Mouse (Mus musculus): ENCODE data around the gene Lrrc55. TPM values are rescaled to one million over a fixed set of nuclear protein-coding genes. Genes with fewer than 3 reads are reported as not detected.

Lrrc55 gene
- polyA plus RNA-seq, 1 experiment from 2014 or later = 9.6 TPM

GRCm38 (mm10) chr2:85123869-85124535, 73.0 kb downstream of the Lrrc55 start:
- H3K9me3 ChIP-seq (replicated peaks) = peaks cover 5% of the 10 kb centered on the region; the same call in 1 of the 2 replicates
- no peak overlapping the region for H3K4me2 ChIP-seq
- H3K9ac ChIP-seq (replicated peaks) = no peak overlapping the region
- peak; percentile 96 for ATAC-seq (ENCODE audit: low FRiP score)
- no peak overlapping the region for H3K27ac ChIP-seq (replicated peaks)
- no peaks in the 10 kb centered on the region for H3K27me3 ChIP-seq (replicated peaks)
- H3K4me1 ChIP-seq = 0 out of 2 replicates have a peak, but pooled peaks cover 2% of the 10 kb centered on the region
- no peak overlapping the region for H3K4me3 ChIP-seq (replicated peaks)
- no peaks in the 10 kb centered on the region for H3K36me3 ChIP-seq
- WGBS = 36% methylated on average over 1 of the region's 1 CpGs

GRCm38 (mm10) chr2:85123187-85123868, 73.7 kb downstream of the Lrrc55 start:
- Histone ChIP-seq H3K4me1 (0 out of 2 replicates have a peak, but pooled peaks cover 2% of the 10 kb centered on the region), H3K27ac (replicated peaks) (no peak overlapping the region), H3K4me2 (no peak overlapping the region), H3K9ac (replicated peaks) (no peak overlapping the region), H3K9me3 (replicated peaks) (peaks cover 5% of the 10 kb centered on the region; the same call in 1 of the 2 replicates), H3K4me3 (replicated peaks) (no peak overlapping the region), H3K36me3 (no peaks in the 10 kb centered on the region), H3K27me3 (replicated peaks) (no peaks in the 10 kb centered on the region)
- WGBS = 30% methylated on average over 5 of the region's 5 CpGs
- peak; percentile 92 for ATAC-seq (ENCODE audit: low FRiP score)

Other genes with a start within 250 kb of the Lrrc55 start
- 0.22 and 0.69 TPM in 2 replicates for gene Prg2, start 216.7 kb downstream of the Lrrc55 start, polyA plus RNA-seq (2015; fragmentation: Nextera tagmentation; extraction: Ambion mirVana)
- gene Prg3, start 209.0 kb downstream of the Lrrc55 start, polyA plus RNA-seq (2015; fragmentation: Nextera tagmentation; extraction: Ambion mirVana) = not detected in 2 replicates
- gene Ssrp1, start 160.0 kb downstream of the Lrrc55 start, polyA plus RNA-seq (2015; fragmentation: Nextera tagmentation; extraction: Ambion mirVana) = 146 and 191 TPM in 2 replicates
- gene P2rx3, start 159.7 kb downstream of the Lrrc55 start, polyA plus RNA-seq (2015; fragmentation: Nextera tagmentation; extraction: Ambion mirVana) = 19.5 and 21.6 TPM in 2 replicates
- gene Tnks1bp1, start 149.2 kb downstream of the Lrrc55 start, polyA plus RNA-seq (2015; fragmentation: Nextera tagmentation; extraction: Ambion mirVana) = 19.7 and 24.3 TPM in 2 replicates
- 29.8 and 45.8 TPM in 2 replicates for gene Aplnr, start 61.0 kb downstream of the Lrrc55 start, polyA plus RNA-seq (2015; fragmentation: Nextera tagmentation; extraction: Ambion mirVana)
- not detected in 2 replicates for gene Olfr987, start 142.1 kb upstream of the Lrrc55 start, polyA plus RNA-seq (2015; fragmentation: Nextera tagmentation; extraction: Ambion mirVana)
- gene Olfr988, start 166.0 kb upstream of the Lrrc55 start, polyA plus RNA-seq (2015; fragmentation: Nextera tagmentation; extraction: Ambion mirVana) = not detected in 2 replicates
- not detected in 2 replicates for gene Olfr992, start 212.3 kb upstream of the Lrrc55 start, polyA plus RNA-seq (2015; fragmentation: Nextera tagmentation; extraction: Ambion mirVana)
- gene Olfr993, start 217.7 kb upstream of the Lrrc55 start, polyA plus RNA-seq (2015; fragmentation: Nextera tagmentation; extraction: Ambion mirVana) = not detected in 2 replicates
- not detected in 2 replicates for gene Olfr994, start 239.3 kb upstream of the Lrrc55 start, polyA plus RNA-seq (2015; fragmentation: Nextera tagmentation; extraction: Ambion mirVana)
- gene Olfr995, start 246.4 kb upstream of the Lrrc55 start, polyA plus RNA-seq (2015; fragmentation: Nextera tagmentation; extraction: Ambion mirVana) = not detected in 2 replicates

Data from neural tube, embryonic 15.5 days (tissue).